Mouse (Mus musculus) C2C12 (cell line): ENCODE results near the gene Ddx4.

Experiments
- CEBPB ChIP-seq: IDR thresholded peaks from one replicate; pipeline ENCODE4 v1.6.1; 2011; ENCODE audit warnings: low read depth, mild to moderate bottlenecking, control low read depth, moderate library complexity
- CTCF ChIP-seq: IDR thresholded peaks from one replicate; pipeline ENCODE4 v1.5.1; 2011; ENCODE audit not compliant: control insufficient read depth, insufficient read depth, insufficient read length
- FOSL1 ChIP-seq: IDR thresholded peaks from one replicate; pipeline ENCODE4 v1.8.0; 2011; ENCODE audit warnings: mild to moderate bottlenecking, low read length; ENCODE audit not compliant: poor library complexity, insufficient read depth, severe bottlenecking
- MAX ChIP-seq: IDR thresholded peaks from one replicate; pipeline ENCODE4 v1.6.1; 2011; ENCODE audit warnings: mild to moderate bottlenecking, control low read depth
- MYOD1 ChIP-seq: IDR thresholded peaks from one replicate; pipeline ENCODE4 v1.6.1; 2011; ENCODE audit warnings: low read depth; ENCODE audit not compliant: control insufficient read depth, insufficient read length
- MYOG ChIP-seq: IDR thresholded peaks from one replicate; pipeline ENCODE4 v1.6.1; 2011; ENCODE audit not compliant: control insufficient read depth, insufficient read length; ENCODE audit errors: extremely low read depth
- USF1 ChIP-seq: IDR thresholded peaks from one replicate; pipeline ENCODE4 v1.6.1; 2011; ENCODE audit warnings: low read depth, mild to moderate bottlenecking, control low read depth, moderate library complexity

GRCm38 (mm10) chr13:112666433-112667024 is 14.3 kb upstream of the Ddx4 start:
- TF ChIP-seq USF1, result no peak
- no peak for TF ChIP-seq CTCF
- TF ChIP-seq MYOD1, result no peak
- no peak for TF ChIP-seq MYOG
- no peak for TF ChIP-seq MAX
- no peak for TF ChIP-seq FOSL1
- TF ChIP-seq CEBPB, result no peak
